Mouse (Mus musculus): Measurements from ENCODE around the gene Defa35. TPM values are rescaled to one million over a fixed set of nuclear protein-coding genes. Genes with fewer than 3 reads are reported as not detected.
"Not testable (repeated sequence)": the region's sequence is repeated elsewhere in the genome, so short reads cannot be mapped to it uniquely, and the experiment has no call there.

The Defa35 gene
- polyA plus RNA-seq (2015; fragmentation: Nextera tagmentation; extraction: Ambion mirVana) = not detected in 2 replicates

DNA sequence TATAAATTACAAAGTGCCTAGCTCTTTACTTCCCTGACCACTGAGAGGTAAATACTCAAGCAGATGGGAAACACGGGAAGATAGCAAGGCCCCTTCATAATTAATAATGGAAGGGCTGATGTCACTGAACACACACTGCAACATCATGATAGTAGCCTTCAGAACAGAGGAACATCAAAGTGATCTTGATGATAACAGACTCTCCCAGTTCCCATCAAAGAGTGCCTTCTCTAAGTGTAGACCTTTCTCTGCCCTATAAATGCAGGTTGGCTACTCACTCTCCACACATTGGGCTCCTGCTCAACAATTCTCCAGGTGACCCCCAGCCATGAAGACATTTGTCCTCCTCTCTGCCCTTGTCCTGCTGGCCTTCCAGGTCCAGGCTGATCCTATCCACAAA, at the start of gene Defa35:
Gene Defa35 (plus strand): TSS at position 301 of the 400 bp plus-strand sequence.
- not testable (repeated sequence) for H3K9ac ChIP-seq; H3K27ac ChIP-seq; H3K36me3 ChIP-seq (ENCODE audit: poor library complexity, severe bottlenecking); H3K4me3 ChIP-seq; H3K27me3 ChIP-seq; H3K4me2 ChIP-seq; H3K9me3 ChIP-seq (replicated peaks); H3K4me1 ChIP-seq; ATAC-seq
- WGBS = 82% methylated on average over 1 of the region's 1 CpGs

DNA sequence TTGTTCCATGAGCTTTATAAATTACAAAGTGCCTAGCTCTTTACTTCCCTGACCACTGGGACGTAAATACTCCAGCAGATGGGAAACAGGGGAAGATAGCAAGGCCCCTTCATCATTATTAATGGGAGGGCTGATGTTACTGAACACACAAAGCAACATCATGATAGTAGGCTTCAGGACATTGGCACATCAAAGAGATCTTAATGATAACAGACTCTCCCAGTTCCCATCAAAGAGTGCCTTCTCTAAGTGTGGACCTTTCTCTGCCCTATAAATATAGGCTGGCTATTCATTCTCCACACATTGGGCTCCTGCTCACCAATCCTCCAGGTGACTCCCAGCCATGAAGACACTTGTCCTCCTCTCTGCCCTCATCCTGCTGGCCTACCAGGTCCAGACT, 39.6 kb upstream of the Defa35 start, which contains the start of gene Defa21:
Gene Defa21 (plus strand): TSS at position 301 of the 400 bp plus-strand sequence.
- not testable (repeated sequence) for H3K27ac ChIP-seq; H3K27me3 ChIP-seq; H3K9me3 ChIP-seq (replicated peaks); H3K36me3 ChIP-seq (ENCODE audit: poor library complexity, severe bottlenecking); H3K4me2 ChIP-seq; H3K4me3 ChIP-seq; ATAC-seq; H3K4me1 ChIP-seq; H3K9ac ChIP-seq
- WGBS = no CpG with 5 or more reads among the region's 1 CpGs

DNA sequence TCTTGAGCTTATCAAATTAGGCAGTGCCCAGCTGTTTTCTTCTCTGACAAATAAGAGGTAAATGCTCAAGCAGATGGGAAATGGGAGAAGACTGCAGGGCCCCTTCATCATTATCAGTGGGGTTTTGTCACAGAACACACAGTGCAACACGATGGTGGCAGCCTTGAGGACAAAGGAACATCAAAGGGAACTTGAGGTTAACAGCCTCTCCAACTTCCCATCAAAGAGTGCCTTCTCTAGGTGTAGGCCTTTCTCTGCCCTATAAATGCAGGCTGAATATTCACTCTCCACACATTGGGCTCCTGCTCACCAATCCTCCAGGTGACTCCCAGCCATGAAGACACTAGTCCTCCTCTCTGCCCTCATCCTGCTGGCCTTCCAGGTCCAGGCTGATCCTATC, 10.1 kb upstream of the Defa35 start, which contains the start of gene Defa23:
Gene Defa23 (plus strand): TSS at position 301 of the 400 bp plus-strand sequence.
- H3K4me3 ChIP-seq; ATAC-seq; H3K9ac ChIP-seq; H3K27me3 ChIP-seq; H3K4me2 ChIP-seq; H3K27ac ChIP-seq; H3K36me3 ChIP-seq (ENCODE audit: poor library complexity, severe bottlenecking); H3K4me1 ChIP-seq; H3K9me3 ChIP-seq (replicated peaks): not testable (repeated sequence)
- WGBS = no CpG with 5 or more reads among the region's 1 CpGs

DNA sequence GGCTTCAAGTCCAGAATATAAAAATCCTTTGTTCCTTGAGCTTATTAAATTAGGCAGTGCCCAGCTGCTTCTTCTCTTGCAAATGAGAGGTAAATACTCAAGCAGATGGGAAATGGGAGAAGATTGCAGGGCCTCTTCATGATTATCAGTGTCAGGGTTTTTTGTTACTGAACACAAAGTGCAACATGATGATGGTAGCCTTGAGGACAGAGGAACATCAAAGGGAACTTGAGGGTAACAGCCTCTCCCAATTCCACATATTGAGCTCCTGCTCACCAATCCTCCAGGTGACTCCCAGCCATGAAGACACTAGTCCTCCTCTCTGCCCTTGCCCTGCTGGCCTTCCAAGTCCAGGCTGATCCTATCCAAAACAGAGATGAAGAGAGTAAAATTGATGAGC, 19.3 kb downstream of the Defa35 start, which contains the start of gene Defa25:
Gene Defa25 (plus strand): TSS at position 301 of the 400 bp plus-strand sequence.
- not testable (repeated sequence) for H3K27ac ChIP-seq; H3K4me1 ChIP-seq; H3K4me3 ChIP-seq; H3K27me3 ChIP-seq; H3K4me2 ChIP-seq; ATAC-seq; H3K36me3 ChIP-seq (ENCODE audit: poor library complexity, severe bottlenecking); H3K9ac ChIP-seq; H3K9me3 ChIP-seq (replicated peaks)

DNA sequence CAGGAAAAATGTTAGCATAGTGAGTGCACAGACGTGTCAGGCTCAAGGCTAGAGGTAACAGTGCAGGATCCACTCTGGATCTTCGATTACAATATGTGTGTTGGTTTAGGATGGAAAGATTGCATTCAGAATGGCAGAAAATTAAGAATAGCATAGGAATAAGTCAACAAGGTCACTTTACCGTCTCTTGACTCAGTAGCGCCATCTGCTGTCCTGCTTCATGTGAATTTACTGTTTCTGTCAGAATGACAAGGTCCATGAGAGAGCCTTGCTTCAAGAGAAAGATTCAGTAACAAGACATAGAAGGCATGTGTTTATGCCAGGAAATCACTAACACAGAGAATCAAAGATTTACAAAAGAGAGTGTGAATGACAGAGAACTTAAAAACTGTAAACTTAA, 28.3 kb downstream of the Defa35 start:
- no peak overlapping the region for H3K27ac ChIP-seq
- no peak for ATAC-seq
- no peak overlapping the region for H3K9ac ChIP-seq
- no peaks in the 10 kb centered on the region for H3K36me3 ChIP-seq (ENCODE audit: poor library complexity, severe bottlenecking)
- peaks cover 12% of the 10 kb centered on the region for H3K9me3 ChIP-seq (replicated peaks)
- 46% methylated on average over 4 of the region's 4 CpGs for WGBS
- H3K4me3 ChIP-seq = no peak overlapping the region
- H3K4me1 ChIP-seq = no peaks in the 10 kb centered on the region
- H3K4me2 ChIP-seq = no peak overlapping the region
- no peaks in the 10 kb centered on the region for H3K27me3 ChIP-seq

DNA sequence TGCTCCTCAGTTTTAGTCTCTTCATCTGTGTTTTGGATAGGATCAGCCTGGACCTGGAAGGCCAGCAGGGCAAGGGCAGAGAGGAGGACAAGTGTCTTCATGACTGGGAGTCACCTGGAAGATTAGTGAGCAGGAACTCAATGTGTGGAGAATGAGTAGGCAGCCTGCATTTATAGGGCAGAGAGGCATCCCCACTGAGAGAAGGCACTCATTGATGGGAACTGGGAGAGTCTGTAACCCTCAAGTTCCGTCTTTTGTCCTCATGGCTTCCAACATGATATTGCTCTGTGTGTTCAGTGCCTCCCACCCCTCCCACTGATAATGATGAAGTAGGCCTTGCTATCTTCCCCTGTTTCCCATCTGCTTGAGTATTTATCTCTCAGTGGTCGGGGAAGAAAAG, 31.1 kb downstream of the Defa35 start, which contains the start of gene Gm14851:
Gene Gm14851 (minus strand): TSS at position 101 of the 400 bp plus-strand sequence.
- H3K4me3 ChIP-seq; H3K4me1 ChIP-seq; H3K9ac ChIP-seq; H3K36me3 ChIP-seq (ENCODE audit: poor library complexity, severe bottlenecking); ATAC-seq; H3K27me3 ChIP-seq; H3K4me2 ChIP-seq; H3K27ac ChIP-seq: not testable (repeated sequence)
- H3K9me3 ChIP-seq (replicated peaks) = peaks cover 20% of the 10 kb centered on the region
- no CpG with 5 or more reads among the region's 2 CpGs for WGBS

Other genes starting within 250 kb of the Defa35 start
- gene Defb33, start 172.4 kb upstream of the Defa35 start, polyA plus RNA-seq (2015; fragmentation: Nextera tagmentation; extraction: Ambion mirVana) = not detected in 2 replicates
- not detected in 2 replicates for gene Gm15056, start 162.4 kb upstream of the Defa35 start, polyA plus RNA-seq (2015; fragmentation: Nextera tagmentation; extraction: Ambion mirVana)
- not detected in 2 replicates for gene Gm6040, start 143.0 kb upstream of the Defa35 start, polyA plus RNA-seq (2015; fragmentation: Nextera tagmentation; extraction: Ambion mirVana)
- gene AY761185, start 120.3 kb upstream of the Defa35 start, polyA plus RNA-seq (2015; fragmentation: Nextera tagmentation; extraction: Ambion mirVana) = not detected in 2 replicates
- gene Defa21, start 39.5 kb upstream of the Defa35 start, polyA plus RNA-seq (2015; fragmentation: Nextera tagmentation; extraction: Ambion mirVana) = not detected in 2 replicates
- gene Defa23, start 10.0 kb upstream of the Defa35 start, polyA plus RNA-seq (2015; fragmentation: Nextera tagmentation; extraction: Ambion mirVana) = not detected in 2 replicates
- gene Defa25, start 19.4 kb downstream of the Defa35 start, polyA plus RNA-seq (2015; fragmentation: Nextera tagmentation; extraction: Ambion mirVana) = not detected in 2 replicates
- not detected in 2 replicates for gene Gm14851, start 31.0 kb downstream of the Defa35 start, polyA plus RNA-seq (2015; fragmentation: Nextera tagmentation; extraction: Ambion mirVana)
- gene Defa30, start 69.6 kb downstream of the Defa35 start, polyA plus RNA-seq (2015; fragmentation: Nextera tagmentation; extraction: Ambion mirVana) = not detected in 2 replicates
- not detected in 2 replicates for gene Defa22, start 97.2 kb downstream of the Defa35 start, polyA plus RNA-seq (2015; fragmentation: Nextera tagmentation; extraction: Ambion mirVana)
- not detected in 2 replicates for gene Defa31, start 126.6 kb downstream of the Defa35 start, polyA plus RNA-seq (2015; fragmentation: Nextera tagmentation; extraction: Ambion mirVana)
- gene Gm15293, start 136.5 kb downstream of the Defa35 start, polyA plus RNA-seq (2015; fragmentation: Nextera tagmentation; extraction: Ambion mirVana) = not detected in 2 replicates
- gene Gm15292, start 184.7 kb downstream of the Defa35 start, polyA plus RNA-seq (2015; fragmentation: Nextera tagmentation; extraction: Ambion mirVana) = not detected in 2 replicates